Mouse (Mus musculus): ENCODE results near the gene Ccdc15.

- TF ChIP-seq CTCF (IDR thresholded peaks at IDR 0.05; ENCODE audit: low read depth, low read length) (no peak), POLR2A (IDR thresholded peaks at IDR 0.05; ENCODE audit: extremely low read depth, insufficient read depth, low read length) (no peak)
Observed at GRCm38 (mm10) chr9:37368081-37368830, 20.0 kb upstream of the Ccdc15 start.

All from liver, adult 2 months (tissue).